Mouse (Mus musculus): Measurements from ENCODE around the gene B4galt2. TPM values are rescaled to one million over a fixed set of nuclear protein-coding genes. Genes with fewer than 3 reads are reported as not detected.

B4galt2 gene
- polyA plus RNA-seq, 1 experiment from 2014 or later = 13.8 TPM

GRCm38 (mm10) chr4:117835531-117836111 lies 47.7 kb downstream of the B4galt2 start:
- peak; percentile 47 for ATAC-seq (replicated peaks; ENCODE audit: insufficient number of reproducible peaks, low FRiP score, low TSS enrichment)
- no peaks in the 10 kb centered on the region for H3K9me3 ChIP-seq (replicated peaks; ENCODE audit: control insufficient read depth, low read length)
- no peaks in the 10 kb centered on the region for H3K36me3 ChIP-seq (ENCODE audit: control insufficient read depth, insufficient read depth, low read length)
- H3K27ac ChIP-seq (ENCODE audit: low read depth, low read length) = peak overlapping the region; percentile 92
- under 1% methylated on average over 60 of the region's 60 CpGs for WGBS (ENCODE audit: insufficient replicate concordance)
- peaks cover 3% of the 10 kb centered on the region; the same call in 1 of the 2 replicates for H3K4me1 ChIP-seq (ENCODE audit: control insufficient read depth, insufficient read depth, low read length)
- H3K9ac ChIP-seq (ENCODE audit: low read depth, low read length) = peak overlapping the region; percentile 82
- peaks cover 3% of the 10 kb centered on the region for H3K27me3 ChIP-seq (ENCODE audit: control insufficient read depth, insufficient read depth, low read length)
- peak overlapping the region; percentile 76 for H3K4me3 ChIP-seq (ENCODE audit: low read depth, low read length)
- peak overlapping the region; percentile 96 for H3K4me2 ChIP-seq

- Histone ChIP-seq H3K27ac (ENCODE audit: low read depth, low read length) (peak overlapping the region; percentile 92), H3K27me3 (ENCODE audit: control insufficient read depth, insufficient read depth, low read length) (peaks cover 3% of the 10 kb centered on the region), H3K9me3 (replicated peaks; ENCODE audit: control insufficient read depth, low read length) (no peaks in the 10 kb centered on the region), H3K9ac (ENCODE audit: low read depth, low read length) (peak overlapping the region; percentile 82), H3K4me1 (ENCODE audit: control insufficient read depth, insufficient read depth, low read length) (peaks cover 8% of the 10 kb centered on the region), H3K4me2 (peak overlapping the region; percentile 96), H3K36me3 (ENCODE audit: control insufficient read depth, insufficient read depth, low read length) (no peaks in the 10 kb centered on the region), H3K4me3 (ENCODE audit: low read depth, low read length) (peak overlapping the region; percentile 76)
- WGBS (ENCODE audit: insufficient replicate concordance) = under 1% methylated on average over 36 of the region's 36 CpGs
- ATAC-seq (replicated peaks; ENCODE audit: insufficient number of reproducible peaks, low FRiP score, low TSS enrichment) = peak; percentile 57
Observed at GRCm38 (mm10) chr4:117834845-117835530, 48.3 kb downstream of the B4galt2 start.

- ATAC-seq (replicated peaks; ENCODE audit: insufficient number of reproducible peaks, low FRiP score, low TSS enrichment) = no peak
- 24% methylated on average over 3 of the region's 3 CpGs for WGBS (ENCODE audit: insufficient replicate concordance)
- H3K4me1 ChIP-seq (ENCODE audit: control insufficient read depth, insufficient read depth, low read length) = peaks cover 12% of the 10 kb centered on the region
Observed at GRCm38 (mm10) chr4:117834457-117834844, 48.8 kb downstream of the B4galt2 start, which contains the start of gene Slc6a9. Slc6a9 (plus strand) TSS chr4:117834506.

GRCm38 (mm10) chr4:117831920-117832691 lies 51.2 kb downstream of the B4galt2 start:
- Histone ChIP-seq H3K4me2 (peak overlapping the region; percentile 43), H3K9ac (ENCODE audit: low read depth, low read length) (peak overlapping the region; percentile 49; the same call in 1 of the 2 replicates), H3K9me3 (replicated peaks; ENCODE audit: control insufficient read depth, low read length) (no peaks in the 10 kb centered on the region), H3K4me1 (ENCODE audit: control insufficient read depth, insufficient read depth, low read length) (peaks cover 12% of the 10 kb centered on the region), H3K36me3 (ENCODE audit: control insufficient read depth, insufficient read depth, low read length) (no peaks in the 10 kb centered on the region), H3K27me3 (ENCODE audit: control insufficient read depth, insufficient read depth, low read length) (peaks cover 3% of the 10 kb centered on the region), H3K4me3 (ENCODE audit: low read depth, low read length) (no peak overlapping the region), H3K27ac (ENCODE audit: low read depth, low read length) (peak overlapping the region; percentile 81)
- peak; percentile 47 for ATAC-seq (replicated peaks; ENCODE audit: insufficient number of reproducible peaks, low FRiP score, low TSS enrichment)
- 68% methylated on average over 9 of the region's 9 CpGs for WGBS (ENCODE audit: insufficient replicate concordance)

More at GRCm38 (mm10) chr4:117834457-117834844, 48.8 kb downstream of the B4galt2 start, which contains the start of gene Slc6a9:
- Histone ChIP-seq H3K9me3 (replicated peaks; ENCODE audit: control insufficient read depth, low read length) (no peaks in the 10 kb centered on the region), H3K36me3 (ENCODE audit: control insufficient read depth, insufficient read depth, low read length) (no peaks in the 10 kb centered on the region), H3K27ac (ENCODE audit: low read depth, low read length) (peak within 1 kb of the TSS; percentile 92), H3K27me3 (ENCODE audit: control insufficient read depth, insufficient read depth, low read length) (peaks cover 3% of the 10 kb centered on the region), H3K4me3 (ENCODE audit: low read depth, low read length) (peak within 1 kb of the TSS; percentile 76), H3K9ac (ENCODE audit: low read depth, low read length) (peak within 1 kb of the TSS; percentile 82), H3K4me2 (peak within 1 kb of the TSS; percentile 96)

- Histone ChIP-seq H3K27me3 (ENCODE audit: control insufficient read depth, insufficient read depth, low read length) (peaks cover 3% of the 10 kb centered on the region), H3K27ac (ENCODE audit: low read depth, low read length) (peak overlapping the region; percentile 81), H3K4me2 (peak overlapping the region; percentile 43), H3K9ac (ENCODE audit: low read depth, low read length) (peak overlapping the region; percentile 49; the same call in 1 of the 2 replicates), H3K4me3 (ENCODE audit: low read depth, low read length) (no peak overlapping the region), H3K4me1 (ENCODE audit: control insufficient read depth, insufficient read depth, low read length) (peaks cover 12% of the 10 kb centered on the region), H3K9me3 (replicated peaks; ENCODE audit: control insufficient read depth, low read length) (no peaks in the 10 kb centered on the region), H3K36me3 (ENCODE audit: control insufficient read depth, insufficient read depth, low read length) (no peaks in the 10 kb centered on the region)
- 64% methylated on average over 2 of the region's 2 CpGs for WGBS (ENCODE audit: insufficient replicate concordance)
- ATAC-seq (replicated peaks; ENCODE audit: insufficient number of reproducible peaks, low FRiP score, low TSS enrichment) = no peak
Observed at GRCm38 (mm10) chr4:117831499-117831898, 51.8 kb downstream of the B4galt2 start.

GRCm38 (mm10) chr4:117830801-117831200 lies 52.5 kb downstream of the B4galt2 start:
- Histone ChIP-seq H3K4me2 (peak overlapping the region; percentile 55), H3K4me1 (ENCODE audit: control insufficient read depth, insufficient read depth, low read length) (peaks cover 12% of the 10 kb centered on the region), H3K4me3 (ENCODE audit: low read depth, low read length) (no peak overlapping the region), H3K9ac (ENCODE audit: low read depth, low read length) (peak overlapping the region; percentile 12; the same call in 1 of the 2 replicates), H3K9me3 (replicated peaks; ENCODE audit: control insufficient read depth, low read length) (no peaks in the 10 kb centered on the region), H3K27ac (ENCODE audit: low read depth, low read length) (peak overlapping the region; percentile 81; the same call in 1 of the 2 replicates), H3K36me3 (ENCODE audit: control insufficient read depth, insufficient read depth, low read length) (no peaks in the 10 kb centered on the region), H3K27me3 (ENCODE audit: control insufficient read depth, insufficient read depth, low read length) (peaks cover 3% of the 10 kb centered on the region)
- ATAC-seq (replicated peaks; ENCODE audit: insufficient number of reproducible peaks, low FRiP score, low TSS enrichment) = no peak
- 85% methylated on average over 9 of the region's 9 CpGs for WGBS (ENCODE audit: insufficient replicate concordance)

- Histone ChIP-seq H3K4me2 (peak overlapping the region; percentile 55), H3K9ac (ENCODE audit: low read depth, low read length) (peak overlapping the region; percentile 12; the same call in 1 of the 2 replicates), H3K9me3 (replicated peaks; ENCODE audit: control insufficient read depth, low read length) (no peaks in the 10 kb centered on the region), H3K27me3 (ENCODE audit: control insufficient read depth, insufficient read depth, low read length) (peaks cover 3% of the 10 kb centered on the region), H3K4me3 (ENCODE audit: low read depth, low read length) (0 out of 2 replicates have a peak overlapping the region, but pooled peaks have one; percentile 20), H3K27ac (ENCODE audit: low read depth, low read length) (peak overlapping the region; percentile 81), H3K4me1 (ENCODE audit: control insufficient read depth, insufficient read depth, low read length) (peaks cover 12% of the 10 kb centered on the region), H3K36me3 (ENCODE audit: control insufficient read depth, insufficient read depth, low read length) (no peaks in the 10 kb centered on the region)
- WGBS (ENCODE audit: insufficient replicate concordance) = 4% methylated on average over 5 of the region's 5 CpGs
- peak; percentile 89 for ATAC-seq (replicated peaks; ENCODE audit: insufficient number of reproducible peaks, low FRiP score, low TSS enrichment)
Observed at GRCm38 (mm10) chr4:117830124-117830551, 53.1 kb downstream of the B4galt2 start.

Data from heart, embryonic 11.5 days (tissue).